Mouse (Mus musculus): ENCODE measurements around the gene Mybpc2.

- TF ChIP-seq CTCF (IDR thresholded peaks at IDR 0.05; ENCODE audit: low read depth, low read length) (no peak), POLR2AphosphoS5 (IDR thresholded peaks at IDR 0.05; ENCODE audit: insufficient replicate concordance, low read depth, low read length) (no peak)
These were observed 33.2 kb upstream of the Mybpc2 start for GRCm38 (mm10) chr7:44557629-44558028.

All from G1E (cell line).